Mouse (Mus musculus) urinary bladder, postnatal 25 days (tissue): ENCODE measurements at regions not wholly inside any gene's neighbourhood (a gene's known extent, or its start where the extent isn't known, plus 50 kb on each side); places are given as distances from the start of the nearest gene placed in this dataset.

Experiments
- DNase-seq: peaks from one replicate; pipeline ENCODE4 v3.0.0; 2022; ENCODE audit warnings: low spot score

- DNase-seq = no peak
These were observed 256.3 kb upstream of the Mme start for GRCm38 (mm10) chr3:62985033-62985432.

GRCm38 (mm10) chr3:62976906-62977305, 264.4 kb upstream of the Mme start:
- no peak for DNase-seq

GRCm38 (mm10) chr3:62963244-62963643, 278.1 kb upstream of the Mme start:
- no peak for DNase-seq

GRCm38 (mm10) chr3:62962608-62963007, 278.7 kb upstream of the Mme start:
- DNase-seq = no peak

GRCm38 (mm10) chr3:62945356-62945755, 296.0 kb upstream of the Mme start:
- DNase-seq = no peak

GRCm38 (mm10) chr3:62938601-62939000, 302.7 kb upstream of the Mme start:
- DNase-seq = no peak

- no peak for DNase-seq
These were observed 316.9 kb upstream of the Mme start for GRCm38 (mm10) chr3:62924441-62924840.

- DNase-seq = no peak
These were observed 312.0 kb upstream of the Gpr149 start for GRCm38 (mm10) chr3:62916899-62917298.

- no peak for DNase-seq
These were observed 280.2 kb upstream of the Gpr149 start for GRCm38 (mm10) chr3:62885104-62885503.

- DNase-seq = no peak
These were observed 277.6 kb upstream of the Gpr149 start for GRCm38 (mm10) chr3:62882310-62883073.

- DNase-seq = peak; percentile 7
These were observed 255.8 kb upstream of the Gpr149 start for GRCm38 (mm10) chr3:62860731-62861130.

- DNase-seq = no peak
These were observed 230.9 kb upstream of the Gpr149 start for GRCm38 (mm10) chr3:62835695-62836476.

GRCm38 (mm10) chr3:62823892-62824291, 219.0 kb upstream of the Gpr149 start:
- DNase-seq = no peak

GRCm38 (mm10) chr3:62801044-62801443, 196.1 kb upstream of the Gpr149 start:
- peak; percentile 39 for DNase-seq

GRCm38 (mm10) chr3:62786233-62786632, 181.3 kb upstream of the Gpr149 start:
- DNase-seq = no peak
